In the genomic region with DNA sequence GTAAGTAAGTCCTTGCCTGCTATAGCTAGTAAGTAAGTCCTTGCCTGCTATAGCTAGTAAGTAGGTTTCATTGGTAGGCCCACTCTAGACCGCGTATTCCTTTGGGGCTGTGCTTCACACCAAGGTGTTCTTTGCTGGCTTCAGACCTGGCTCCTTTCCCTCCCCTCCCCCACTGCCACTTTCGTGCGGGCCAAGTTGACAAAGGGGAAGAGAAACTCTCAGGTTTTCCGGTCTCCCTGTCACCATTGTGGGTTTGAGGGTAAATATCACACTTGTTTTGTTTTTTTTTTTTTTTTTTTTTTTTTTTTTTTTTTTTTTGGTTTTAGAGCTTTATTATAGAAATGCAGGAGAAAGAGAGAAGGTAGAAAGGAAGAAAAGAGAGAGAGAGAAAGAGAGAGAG, we compare ENCODE assay signal across 16 mouse cellular contexts. TPM values are rescaled to one million over a fixed set of nuclear protein-coding genes. Genes with fewer than 3 reads are reported as not detected.
DNase-seq lines count a peak whose midpoint lies in the region; ATAC-seq and TF ChIP-seq lines count a peak whose summit lies in the region.
"Had no signal": no experiment of that assay in that cellular context is flagged by ENCODE, and none has a peak within 500 bp of the region (broad histone marks: within the 10 kb centered on the region; RNA-seq: fewer than 3 reads in every experiment).

No protein-coding gene starts in this region.

- no peak overlapping the region for H3K4me3 ChIP-seq in midbrain, postnatal 0 days (ENCODE audit: low read depth, low read length)
- H3K4me3 ChIP-seq: heart, adult 2 months; limb, embryonic 10.5 days; lung, embryonic 15.5 days had no signal

- TF ChIP-seq CTCF in midbrain, postnatal 0 days (IDR thresholded peaks at IDR 0.05): no peak

- H3K9ac ChIP-seq in midbrain, postnatal 0 days (replicated peaks; ENCODE audit: low read length, poor library complexity, severe bottlenecking): no peak overlapping the region
- H3K9ac ChIP-seq: lung, embryonic 15.5 days had no signal

- no peak overlapping the region for H3K27ac ChIP-seq in midbrain, postnatal 0 days (ENCODE audit: low read depth, low read length)
- H3K27ac ChIP-seq: heart, adult 2 months; limb, embryonic 10.5 days; lung, embryonic 15.5 days had no signal

- H3K4me2 ChIP-seq in midbrain, postnatal 0 days (ENCODE audit: low read depth, low read length, poor library complexity, severe bottlenecking): no peak overlapping the region
- H3K4me2 ChIP-seq: lung, embryonic 15.5 days had no signal

- 77% methylated on average over 5 of the region's 5 CpGs for WGBS in midbrain, postnatal 0 days

- no peak for ATAC-seq in midbrain, postnatal 0 days (ENCODE audit: low FRiP score)
- ATAC-seq: midbrain, embryonic 16.5 days had no signal

- intact Hi-C loops in left cerebral cortex, postnatal 14 days (cut with DNase I): no loop called here

- H3K36me3 ChIP-seq in midbrain, postnatal 0 days (ENCODE audit: insufficient read depth, low read length): no peaks in the 10 kb centered on the region
- H3K36me3 ChIP-seq: limb, embryonic 10.5 days; lung, embryonic 15.5 days had no signal

- H3K4me1 ChIP-seq in midbrain, postnatal 0 days (ENCODE audit: insufficient read depth, low read length): no peaks in the 10 kb centered on the region

- DNase-seq in T-cell, adult 2 months (ENCODE audit: low spot score): peak; percentile 59
- peak; percentile 47 for DNase-seq in lung, postnatal 10 days
- peak; percentile 77 to 80 for DNase-seq in spleen, adult 18-20 months
- peak; percentile 79 to 85 for DNase-seq in thymus, postnatal 36 days
- DNase-seq in left cerebral cortex, postnatal 14 days (ENCODE audit: low spot score in 2 of 2): no peak
- DNase-seq in adrenal gland, postnatal 25 days: no peak
- no peak for DNase-seq in midbrain, postnatal 0 days (ENCODE audit: low spot score)
- DNase-seq: heart, postnatal 14 days; right cerebral cortex, postnatal 4 days had no signal

- no peaks in the 10 kb centered on the region for H3K9me3 ChIP-seq in midbrain, postnatal 0 days (ENCODE audit: low read length)
- H3K9me3 ChIP-seq: limb, embryonic 10.5 days; lung, embryonic 15.5 days had no signal

- H3K27me3 ChIP-seq in midbrain, postnatal 0 days (ENCODE audit: insufficient read depth, low read length): no peaks in the 10 kb centered on the region
- H3K27me3 ChIP-seq: lung, embryonic 15.5 days had no signal

RNA-seq across cellular contexts. Expression of gene Dus2, which starts 1.4 kb away (rescaled TPM):
- total RNA-seq in left cerebral cortex, postnatal 14 days (2021): 10 to 100 TPM; 15.9 to 18.2 TPM
- total RNA-seq in adrenal gland, postnatal 25 days (2021): 12.5 and 16.8 TPM in 2 replicates
- 16.3 and 18.8 TPM in 2 replicates for total RNA-seq in midbrain, postnatal 0 days (2014; rRNA removed)
- polyA plus RNA-seq in midbrain, postnatal 0 days (2015; fragmentation: Nextera tagmentation; extraction: Ambion mirVana): 21.3 and 22.2 TPM in 2 replicates

RNA-seq across cellular contexts. Expression of gene Dpep3, which starts 13.3 kb away (rescaled TPM):
- not detected for total RNA-seq in left cerebral cortex, postnatal 14 days (2021)
- not detected in 2 replicates for total RNA-seq in adrenal gland, postnatal 25 days (2021)
- total RNA-seq in midbrain, postnatal 0 days (2014; rRNA removed): not detected in 2 replicates
- polyA plus RNA-seq in midbrain, postnatal 0 days (2015; fragmentation: Nextera tagmentation; extraction: Ambion mirVana): not detected in 2 replicates
- total RNA-seq: heart, adult 2 months; heart, postnatal 14 days; layer of hippocampus, adult 18-20 months had no signal
- polyA plus RNA-seq: cortical plate, adult 2 months; intestine, embryonic 14.5 days; limb, embryonic 10.5 days; lung, embryonic 15.5 days; midbrain, embryonic 16.5 days had no signal

RNA-seq across cellular contexts. Expression of gene Dpep2nb, which starts 13.3 kb away (rescaled TPM):
- total RNA-seq in left cerebral cortex, postnatal 14 days (2021): not detected
- not detected in 2 replicates for total RNA-seq in adrenal gland, postnatal 25 days (2021)
- total RNA-seq in midbrain, postnatal 0 days (2014; rRNA removed): not detected in 2 replicates
- not detected in 2 replicates for polyA plus RNA-seq in midbrain, postnatal 0 days (2015; fragmentation: Nextera tagmentation; extraction: Ambion mirVana)
- total RNA-seq: heart, adult 2 months; heart, postnatal 14 days; layer of hippocampus, adult 18-20 months had no signal
- polyA plus RNA-seq: heart, adult 2 months; intestine, embryonic 14.5 days; limb, embryonic 10.5 days; lung, embryonic 15.5 days had no signal

RNA-seq across cellular contexts. Expression of gene Ddx28, which starts 19.2 kb away (rescaled TPM):
- 10 to 100 TPM; 13.4 to 13.8 TPM for total RNA-seq in left cerebral cortex, postnatal 14 days (2021)
- total RNA-seq in adrenal gland, postnatal 25 days (2021): 14.7 and 17.9 TPM in 2 replicates
- 29.7 and 36.3 TPM in 2 replicates for total RNA-seq in midbrain, postnatal 0 days (2014; rRNA removed)
- 22.8 and 22.9 TPM in 2 replicates for polyA plus RNA-seq in midbrain, postnatal 0 days (2015; fragmentation: Nextera tagmentation; extraction: Ambion mirVana)

RNA-seq across cellular contexts. Expression of gene Slc12a4, which starts 26.6 kb away (rescaled TPM):
- total RNA-seq in left cerebral cortex, postnatal 14 days (2021): 10 to 100 TPM; 19.2 to 21.3 TPM
- 40.6 and 43.5 TPM in 2 replicates for total RNA-seq in adrenal gland, postnatal 25 days (2021)
- 11.8 and 12.1 TPM in 2 replicates for total RNA-seq in midbrain, postnatal 0 days (2014; rRNA removed)
- 9.6 and 12.0 TPM in 2 replicates for polyA plus RNA-seq in midbrain, postnatal 0 days (2015; fragmentation: Nextera tagmentation; extraction: Ambion mirVana)

Comparison
In these comparisons a context has a peak if more than half of its experiments do, and no peak if none do; other contexts are left out.
1. DNase-seq: peak in T-cell, adult 2 months (single experiment), lung, postnatal 10 days (single experiment), spleen, adult 18-20 months (2 of 2) and thymus, postnatal 36 days (2 of 2); none in left cerebral cortex, postnatal 14 days (0 of 2), adrenal gland, postnatal 25 days (single experiment) and midbrain, postnatal 0 days (single experiment).